Mouse (Mus musculus) cerebellum, adult 2 months (tissue): ENCODE measurements at regions not wholly inside any gene's neighbourhood (a gene's known extent, or its start where the extent isn't known, plus 50 kb on each side); places are given as distances from the start of the nearest gene placed in this dataset.

Experiments
- CTCF ChIP-seq: fragments of 200-500 bp; IDR thresholded peaks from 2 replicates; pipeline ENCODE4 v1.5.1; 2011; ENCODE audit warnings: low read depth, mild to moderate bottlenecking, control low read depth, low read length, moderate library complexity, borderline replicate concordance; ENCODE audit not compliant: insufficient read depth
- POLR2A ChIP-seq: fragments of 200-500 bp; IDR thresholded peaks from 2 replicates; pipeline ENCODE4 v1.6.1; 2011; ENCODE audit warnings: low read length, control low read depth, borderline replicate concordance; ENCODE audit not compliant: insufficient read depth

GRCm38 (mm10) chr8:35147967-35148366 lies 617.6 kb upstream of the Gm19410 start:
- no peak for TF ChIP-seq POLR2A
- TF ChIP-seq CTCF, result no peak
